Comparison of ENCODE assay signal across 18 mouse cellular contexts in the genomic region with DNA sequence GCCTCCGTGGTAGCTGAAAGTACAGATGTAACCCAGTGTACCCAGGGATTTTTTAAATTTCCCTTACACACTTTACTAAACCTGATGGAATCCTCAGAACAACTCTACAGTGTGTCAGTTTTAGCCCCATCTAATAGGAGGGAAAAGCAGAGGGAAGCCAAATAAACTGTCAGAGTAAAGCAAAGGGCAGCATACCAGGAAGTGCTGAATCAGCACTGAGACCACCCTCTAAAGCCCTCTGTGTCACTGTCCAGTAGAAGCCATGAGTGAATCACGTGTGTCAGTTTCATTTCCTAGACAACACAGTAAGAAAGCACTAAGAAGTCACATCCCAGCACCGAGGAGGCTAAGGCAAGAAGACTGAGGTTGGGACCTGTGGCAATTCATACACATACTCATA. TPM values are rescaled to one million over a fixed set of nuclear protein-coding genes. Genes with fewer than 3 reads are reported as not detected.
"Had no signal": no experiment of that assay in that cellular context is flagged by ENCODE, and none has a peak within 500 bp of the region (broad histone marks: within the 10 kb centered on the region; RNA-seq: fewer than 3 reads in every experiment).

No protein-coding gene starts in this region.

- DNase-seq: retina, postnatal 1 day; right cerebral cortex, adult 18-20 months; right cerebral cortex, postnatal 14 days; right cerebral cortex, postnatal 25 days; right cerebral cortex, postnatal 4 days; spleen, adult 18-20 months; thymus, adult 18-20 months; thymus, adult 2 months; thymus, postnatal 14 days; thymus, postnatal 25 days; thymus, postnatal 36 days; thymus, postnatal 4 days had no signal

- H3K4me2 ChIP-seq: neural tube, embryonic 13.5 days; neural tube, embryonic 15.5 days; stomach, embryonic 15.5 days had no signal

- H3K27me3 ChIP-seq: neural tube, embryonic 13.5 days; neural tube, embryonic 15.5 days; stomach, embryonic 15.5 days had no signal

- H3K36me3 ChIP-seq: neural tube, embryonic 15.5 days had no signal

- H3K9ac ChIP-seq: neural tube, embryonic 13.5 days; neural tube, embryonic 15.5 days; stomach, embryonic 15.5 days had no signal

- H3K4me1 ChIP-seq: neural tube, embryonic 13.5 days; stomach, embryonic 15.5 days had no signal

- H3K9me3 ChIP-seq: neural tube, embryonic 13.5 days; neural tube, embryonic 15.5 days; stomach, embryonic 15.5 days had no signal

- H3K4me3 ChIP-seq: neural tube, embryonic 13.5 days; neural tube, embryonic 15.5 days; stomach, embryonic 15.5 days had no signal

- H3K27ac ChIP-seq: neural tube, embryonic 13.5 days; neural tube, embryonic 15.5 days; stomach, embryonic 15.5 days; stomach, postnatal 0 days had no signal

RNA-seq across cellular contexts. Expression of a gene that starts 41.2 kb away (rescaled TPM):
- total RNA-seq: neutrophil, adult 5-6 weeks had no signal
- polyA plus RNA-seq: small intestine, adult 2 months; stomach, postnatal 0 days had no signal
